Mouse (Mus musculus): ENCODE data around the gene Commd8. TPM values are rescaled to one million over a fixed set of nuclear protein-coding genes. Genes with fewer than 3 reads are reported as not detected.

Commd8 gene
- polyA plus RNA-seq, 1 experiment from 2014 or later = 160 TPM

- Histone ChIP-seq H3K9me3 (ENCODE audit: control insufficient read depth, low read length) (no peaks in the 10 kb centered on the region), H3K4me1 (ENCODE audit: control insufficient read depth, insufficient read depth, low read length) (no peaks in the 10 kb centered on the region), H3K9ac (ENCODE audit: low read length) (no peak overlapping the region), H3K4me3 (ENCODE audit: low read depth, low read length) (no peak overlapping the region), H3K27me3 (ENCODE audit: control insufficient read depth, insufficient read depth, low read length) (no peaks in the 10 kb centered on the region), H3K27ac (ENCODE audit: low read depth, low read length) (no peak overlapping the region), H3K4me2 (ENCODE audit: low read depth) (no peak overlapping the region), H3K36me3 (ENCODE audit: control insufficient read depth, insufficient read depth, low read length) (no peaks in the 10 kb centered on the region)
- WGBS = 60% methylated on average over 2 of the region's 2 CpGs
- ATAC-seq (ENCODE audit: insufficient read depth, low FRiP score, low TSS enrichment) (no peak), DNase-seq (ENCODE audit: low spot score) (no peak)
Observed at GRCm38 (mm10) chr5:72133906-72134305, 34.1 kb downstream of the Commd8 start.

- no peak for ATAC-seq (ENCODE audit: insufficient read depth, low FRiP score, low TSS enrichment)
- H3K9ac ChIP-seq (ENCODE audit: low read length) = no peak overlapping the region
- H3K4me1 ChIP-seq (ENCODE audit: control insufficient read depth, insufficient read depth, low read length) = no peaks in the 10 kb centered on the region
- no peak overlapping the region for H3K4me2 ChIP-seq (ENCODE audit: low read depth)
- no peak for DNase-seq (ENCODE audit: low spot score)
- 89% methylated on average over 4 of the region's 4 CpGs for WGBS
- no peaks in the 10 kb centered on the region for H3K9me3 ChIP-seq (ENCODE audit: control insufficient read depth, low read length)
- H3K27me3 ChIP-seq (ENCODE audit: control insufficient read depth, insufficient read depth, low read length) = no peaks in the 10 kb centered on the region
- no peak overlapping the region for H3K27ac ChIP-seq (ENCODE audit: low read depth, low read length)
- no peak overlapping the region for H3K4me3 ChIP-seq (ENCODE audit: low read depth, low read length)
- H3K36me3 ChIP-seq (ENCODE audit: control insufficient read depth, insufficient read depth, low read length) = no peaks in the 10 kb centered on the region
Observed at GRCm38 (mm10) chr5:72126681-72127080, 41.3 kb downstream of the Commd8 start.

GRCm38 (mm10) chr5:72122414-72123037 lies 45.5 kb downstream of the Commd8 start:
- 89% methylated on average over 6 of the region's 6 CpGs for WGBS

More at GRCm38 (mm10) chr5:72122414-72123037, 45.5 kb downstream of the Commd8 start:
- Histone ChIP-seq H3K4me1 (ENCODE audit: control insufficient read depth, insufficient read depth, low read length) (no peaks in the 10 kb centered on the region), H3K9ac (ENCODE audit: low read length) (no peak overlapping the region), H3K27me3 (ENCODE audit: control insufficient read depth, insufficient read depth, low read length) (no peaks in the 10 kb centered on the region), H3K36me3 (ENCODE audit: control insufficient read depth, insufficient read depth, low read length) (no peaks in the 10 kb centered on the region), H3K4me2 (ENCODE audit: low read depth) (no peak overlapping the region), H3K27ac (ENCODE audit: low read depth, low read length) (no peak overlapping the region), H3K9me3 (ENCODE audit: control insufficient read depth, low read length) (no peaks in the 10 kb centered on the region), H3K4me3 (ENCODE audit: low read depth, low read length) (no peak overlapping the region)
- DNase-seq (ENCODE audit: low spot score) (no peak), ATAC-seq (ENCODE audit: insufficient read depth, low FRiP score, low TSS enrichment) (no peak)

All from neural tube, embryonic 11.5 days (tissue).